Mouse (Mus musculus) gastrocnemius, postnatal 4 days (tissue): ENCODE data around the gene Meis2. TPM values are rescaled to one million over a fixed set of nuclear protein-coding genes. Genes with fewer than 3 reads are reported as not detected.

Experiments used
- DNase-seq, 2 experiments: peaks; one replicate each; pipeline ENCODE4 v3.0.0; 2021 to 2022; ENCODE audit warnings: low spot score in 2 of 2, mixed read lengths in 2 of 2
- total RNA-seq, 2 experiments: library from RNA; stranded (reverse); gene quantifications; 2 replicates each; pipeline ENCODE4 v1.2.3; 2021

Gene Meis2
- total RNA-seq, 2 experiments from 2014 or later = 5.1 to 6.7 TPM

- DNase-seq = no peak
Observed at GRCm38 (mm10) chr2:116052688-116053421, 12.8 kb downstream of the Meis2 start.

- no peak for DNase-seq
Observed at GRCm38 (mm10) chr2:116051906-116052614, 13.6 kb downstream of the Meis2 start.

- DNase-seq = no peak
Observed at GRCm38 (mm10) chr2:116049710-116050109, 15.9 kb downstream of the Meis2 start.

- no peak for DNase-seq
Observed at GRCm38 (mm10) chr2:116047365-116047764, 18.3 kb downstream of the Meis2 start.

- peak in 1 of 2 experiments; percentile 25 for DNase-seq
Observed at GRCm38 (mm10) chr2:116045048-116045447, 20.6 kb downstream of the Meis2 start.

GRCm38 (mm10) chr2:116042934-116043698 lies 22.5 kb downstream of the Meis2 start:
- DNase-seq = no peak

- no peak for DNase-seq
Observed at GRCm38 (mm10) chr2:116042447-116042846, 23.2 kb downstream of the Meis2 start.

GRCm38 (mm10) chr2:116041683-116042262 lies 23.9 kb downstream of the Meis2 start:
- no peak for DNase-seq

- DNase-seq = no peak
Observed at GRCm38 (mm10) chr2:116035345-116035744, 30.3 kb downstream of the Meis2 start.

GRCm38 (mm10) chr2:116028127-116028526 lies 37.5 kb downstream of the Meis2 start:
- DNase-seq = no peak

- no peak for DNase-seq
Observed at GRCm38 (mm10) chr2:116022876-116023275, 42.8 kb downstream of the Meis2 start.

- DNase-seq = no peak
Observed at GRCm38 (mm10) chr2:116021931-116022330, 43.7 kb downstream of the Meis2 start.

GRCm38 (mm10) chr2:116021046-116021445 lies 44.6 kb downstream of the Meis2 start:
- DNase-seq = no peak

GRCm38 (mm10) chr2:116020451-116020951 lies 45.1 kb downstream of the Meis2 start:
- DNase-seq = no peak

GRCm38 (mm10) chr2:116019959-116020358 lies 45.7 kb downstream of the Meis2 start:
- no peak for DNase-seq

GRCm38 (mm10) chr2:116019466-116019794 lies 46.2 kb downstream of the Meis2 start:
- DNase-seq = no peak

- DNase-seq = no peak
Observed at GRCm38 (mm10) chr2:116018781-116019465, 46.7 kb downstream of the Meis2 start.

- no peak for DNase-seq
Observed at GRCm38 (mm10) chr2:116015520-116015919, 50.1 kb downstream of the Meis2 start.

- DNase-seq = no peak
Observed at GRCm38 (mm10) chr2:116010469-116010868, 55.2 kb downstream of the Meis2 start.

- DNase-seq = no peak
Observed at GRCm38 (mm10) chr2:116010061-116010460, 55.6 kb downstream of the Meis2 start.
